Mouse (Mus musculus) MEL (cell line): ENCODE results near the gene Gm136. TPM values are rescaled to one million over a fixed set of nuclear protein-coding genes. Genes with fewer than 3 reads are reported as not detected.

Experiments
- DNase-seq: peaks from one replicate; pipeline ENCODE4 v3.0.0; 2011; ENCODE audit warnings: low read depth, low spot score
- H3K27ac ChIP-seq: 2 replicates; pipeline ENCODE4 v1.5.1; 2012; ENCODE audit warnings: low read depth, mild to moderate bottlenecking, control low read depth, low read length, moderate library complexity; ENCODE audit not compliant: control insufficient read depth
- H3K27me3 ChIP-seq, 2 experiments: fragments of 150-350 bp in 1 of 2; sonication (generic) in 1 of 2; 2 replicates each; pipeline ENCODE4 v1.6.1; 2012; ENCODE audit warnings: low read length in 2 of 2, mild to moderate bottlenecking in 2 of 2, improper control_type of control experiment in 1 of 2, moderate library complexity in 1 of 2; ENCODE audit not compliant: insufficient read depth in 2 of 2, control insufficient read depth in 1 of 2
- H3K36me3 ChIP-seq, 2 experiments: 2 replicates each; pipeline ENCODE4 v1.6.1; 2012 to 2014; ENCODE audit warnings: low read length in 2 of 2, improper control_type of control experiment in 1 of 2, inconsistent platforms in 1 of 2, mild to moderate bottlenecking in 1 of 2; ENCODE audit not compliant: insufficient read depth in 2 of 2, control insufficient read depth in 1 of 2
- H3K4me1 ChIP-seq, 2 experiments: fragments of 150-350 bp in 1 of 2; sonication (generic) in 1 of 2; 2 replicates each; pipeline ENCODE4 v1.6.1; 2012; ENCODE audit warnings: low read length in 2 of 2, improper control_type of control experiment in 1 of 2, mild to moderate bottlenecking in 1 of 2; ENCODE audit not compliant: insufficient read depth in 2 of 2, control insufficient read depth in 1 of 2
- H3K4me3 ChIP-seq, 2 experiments: fragments of 150-350 bp in 1 of 2; sonication (generic) in 1 of 2; 2 replicates each; pipeline ENCODE4 v1.5.1; 2012; ENCODE audit warnings: low read depth in 2 of 2, low read length in 2 of 2, mild to moderate bottlenecking in 2 of 2, moderate library complexity in 2 of 2, control low read depth in 1 of 2, improper control_type of control experiment in 1 of 2; ENCODE audit not compliant: control insufficient read depth in 1 of 2, insufficient read depth in 1 of 2
- H3K79me2 ChIP-seq: 2 replicates; pipeline ENCODE4 v1.6.1; 2012; ENCODE audit warnings: mild to moderate bottlenecking, low read length, moderate library complexity; ENCODE audit not compliant: control insufficient read depth, poor library complexity, insufficient read depth
- H3K9ac ChIP-seq: 2 replicates; pipeline ENCODE4 v1.6.1; 2012; ENCODE audit warnings: low read depth, mild to moderate bottlenecking, control low read depth, low read length, moderate library complexity; ENCODE audit not compliant: control insufficient read depth, poor library complexity, severe bottlenecking
- H3K9me3 ChIP-seq: fragments of 150-350 bp; sonication (generic); replicated peaks from 2 replicates; pipeline ENCODE4 v1.6.1; 2012; ENCODE audit warnings: mild to moderate bottlenecking, low read length, improper control_type of control experiment, moderate library complexity; ENCODE audit not compliant: insufficient read depth
- BHLHE40 ChIP-seq: IDR thresholded peaks from 2 replicates; pipeline ENCODE4 v1.6.1; 2012; ENCODE audit warnings: low read depth, mild to moderate bottlenecking, inconsistent platforms, low read length, improper control_type of control experiment, borderline replicate concordance
- CHD1 ChIP-seq: IDR thresholded peaks from 2 replicates; pipeline ENCODE4 v1.6.1; 2012; ENCODE audit warnings: low read depth, mild to moderate bottlenecking, inconsistent platforms, low read length, improper control_type of control experiment
- CTCF ChIP-seq, 3 experiments: IDR thresholded peaks in 2 of 3; conservative IDR thresholded peaks in 1 of 3; 2 replicates each; pipeline ENCODE4 v1.5.1; 2011 to 2012; ENCODE audit warnings: low read length in 3 of 3, low read depth in 2 of 3, mild to moderate bottlenecking in 2 of 3, improper control_type of control experiment in 1 of 3, inconsistent platforms in 1 of 3, mixed read lengths in 1 of 3, moderate library complexity in 1 of 3; ENCODE audit not compliant: control insufficient read depth in 1 of 3, insufficient read depth in 1 of 3, poor library complexity in 1 of 3, severe bottlenecking in 1 of 3
- E2F4 ChIP-seq: IDR thresholded peaks from 2 replicates; pipeline ENCODE4 v1.6.1; 2011; ENCODE audit warnings: low read depth, low read length, improper control_type of control experiment, borderline replicate concordance
- ELF1 ChIP-seq: IDR thresholded peaks from 2 replicates; pipeline ENCODE4 v1.6.1; 2014; ENCODE audit warnings: low read depth, mild to moderate bottlenecking, inconsistent platforms, low read length, improper control_type of control experiment, moderate library complexity
- EP300 ChIP-seq, 2 experiments: IDR thresholded peaks; 2 replicates each; pipeline ENCODE4 v1.6.1; 2011; ENCODE audit warnings: improper control_type of control experiment in 2 of 2, low read length in 2 of 2, low read depth in 1 of 2, mild to moderate bottlenecking in 1 of 2
- GATA1 ChIP-seq: IDR thresholded peaks from 2 replicates; pipeline ENCODE4 v1.6.1; 2011; ENCODE audit warnings: low read depth, low read length, improper control_type of control experiment
- JUND ChIP-seq: IDR thresholded peaks from 2 replicates; pipeline ENCODE4 v1.6.1; 2011; ENCODE audit warnings: low read depth, mild to moderate bottlenecking, improper control_type of control experiment, low read length
- KAT2A ChIP-seq: conservative IDR thresholded peaks from 2 replicates; pipeline ENCODE4 v1.6.1; 2012; ENCODE audit warnings: low read depth, low read length, improper control_type of control experiment, inconsistent platforms
- MAX ChIP-seq: IDR thresholded peaks from 2 replicates; pipeline ENCODE4 v1.6.1; 2011; ENCODE audit warnings: low read length, improper control_type of control experiment
- MXI1 ChIP-seq: IDR thresholded peaks from 2 replicates; pipeline ENCODE4 v1.6.1; 2011; ENCODE audit warnings: mild to moderate bottlenecking, low read depth, low read length, improper control_type of control experiment
- MYC ChIP-seq: IDR thresholded peaks from 2 replicates; pipeline ENCODE4 v1.6.1; 2011; ENCODE audit warnings: low read depth, mild to moderate bottlenecking, low read length, improper control_type of control experiment, moderate library complexity
- NELFE ChIP-seq: IDR thresholded peaks from 2 replicates; pipeline ENCODE4 v1.6.1; 2011; ENCODE audit warnings: low read depth, low read length, improper control_type of control experiment
- POLR2AphosphoS2 ChIP-seq: IDR thresholded peaks from 2 replicates; pipeline ENCODE4 v1.6.1; 2011; ENCODE audit warnings: low read length, improper control_type of control experiment
- POLR2AphosphoS5 ChIP-seq: IDR thresholded peaks from 2 replicates; pipeline ENCODE4 v1.6.1; 2012; ENCODE audit warnings: low read depth, borderline replicate concordance, mild to moderate bottlenecking, inconsistent platforms, low read length, moderate library complexity, mixed read lengths
- SMC3 ChIP-seq: IDR thresholded peaks from 2 replicates; pipeline ENCODE4 v1.6.1; 2011; ENCODE audit warnings: low read depth, low read length, improper control_type of control experiment
- USF1 ChIP-seq: IDR thresholded peaks from 2 replicates; pipeline ENCODE4 v1.6.1; 2014; ENCODE audit warnings: low read depth, mild to moderate bottlenecking, inconsistent platforms, low read length, improper control_type of control experiment, moderate library complexity
- USF2 ChIP-seq, 2 experiments: IDR thresholded peaks; 2 replicates each; pipeline ENCODE4 v1.6.1; 2011 to 2012; ENCODE audit warnings: improper control_type of control experiment in 2 of 2, low read length in 2 of 2, borderline replicate concordance in 1 of 2, inconsistent platforms in 1 of 2, low read depth in 1 of 2, mild to moderate bottlenecking in 1 of 2; ENCODE audit not compliant: insufficient read depth in 1 of 2
- ZC3H11A ChIP-seq: IDR thresholded peaks from 2 replicates; pipeline ENCODE4 v1.6.1; 2012; ENCODE audit warnings: low read depth, mild to moderate bottlenecking, inconsistent platforms, low read length, improper control_type of control experiment
- ZKSCAN1 ChIP-seq: IDR thresholded peaks from 2 replicates; pipeline ENCODE4 v1.6.1; 2012; ENCODE audit warnings: low read depth, mild to moderate bottlenecking, inconsistent platforms, low read length, improper control_type of control experiment, moderate library complexity
- ZNF384 ChIP-seq: IDR thresholded peaks from 2 replicates; pipeline ENCODE4 v1.6.1; 2012; ENCODE audit warnings: low read depth, mild to moderate bottlenecking, inconsistent platforms, low read length, improper control_type of control experiment
- polyA plus RNA-seq, 2 experiments: library from polyadenylated mRNA; stranded (reverse) in 1 of 2; unstranded in 1 of 2; fragments of >175 nt in 1 of 2; fragments of >200 nt in 1 of 2; gene quantifications; 2 replicates each; pipeline versions ENCODE4 v1.2.1 to v1.2.4; 2012; ENCODE audit warnings: low replicate concordance in 2 of 2, low read depth in 1 of 2; ENCODE audit not compliant: insufficient read length in 2 of 2, insufficient read depth in 1 of 2, missing spikeins in 1 of 2
- total RNA-seq: library from RNA; depleted of rRNA; stranded (reverse); fragments of 300-350 nt; gene quantifications from 2 replicates; pipeline ENCODE4 v1.2.3, GENCODE M21; 2012

The Gm136 gene
- total and polyA plus RNA-seq, 3 experiments, result not detected

DNA sequence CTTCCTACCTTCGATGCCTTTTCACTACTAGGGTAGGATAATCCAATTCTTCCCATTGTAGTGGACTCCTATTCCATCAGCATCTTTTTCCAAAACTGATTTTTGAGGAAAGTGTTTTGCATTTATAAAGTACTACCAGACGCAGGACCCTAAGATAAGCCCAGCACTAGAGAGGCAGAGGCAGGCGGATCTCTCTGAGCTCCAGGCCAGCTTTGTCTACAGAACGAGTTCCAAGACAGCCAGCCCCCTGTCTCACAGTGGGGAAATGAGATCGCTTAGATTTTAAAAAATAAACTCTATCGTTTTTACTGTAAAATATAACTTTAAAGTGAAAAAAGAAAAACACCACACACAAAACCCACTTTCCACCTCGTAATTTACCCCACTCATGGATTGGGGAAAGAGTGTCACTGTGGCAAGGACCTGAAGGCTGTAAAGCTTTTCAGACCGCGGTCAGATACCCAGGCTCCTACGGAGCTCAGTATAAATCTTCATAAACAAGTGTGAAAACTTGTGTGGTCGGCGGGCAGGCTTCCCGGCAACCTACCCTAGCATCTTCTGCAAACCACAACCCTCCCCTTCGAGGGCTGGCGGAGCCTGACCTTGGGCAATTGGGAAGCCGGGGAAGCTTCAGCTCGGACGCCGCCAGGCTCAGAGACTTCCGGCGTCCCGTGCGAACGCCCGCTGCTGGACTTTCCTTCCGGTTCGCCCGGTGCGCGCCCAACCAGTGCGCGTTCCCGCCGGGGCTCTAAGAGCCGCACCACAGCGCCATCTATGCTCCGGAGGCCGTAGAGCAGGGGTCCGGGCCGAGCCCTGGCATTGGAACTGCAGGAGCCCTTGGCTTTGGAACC is 21.8 kb upstream of the Gm136 start, which contains the start of gene Smim8 (continued):
- TF ChIP-seq MXI1 (no peak; the same call in 1 of the 2 replicates), KAT2A (no peak), POLR2AphosphoS5 (no peak), JUND (no peak)

DNA sequence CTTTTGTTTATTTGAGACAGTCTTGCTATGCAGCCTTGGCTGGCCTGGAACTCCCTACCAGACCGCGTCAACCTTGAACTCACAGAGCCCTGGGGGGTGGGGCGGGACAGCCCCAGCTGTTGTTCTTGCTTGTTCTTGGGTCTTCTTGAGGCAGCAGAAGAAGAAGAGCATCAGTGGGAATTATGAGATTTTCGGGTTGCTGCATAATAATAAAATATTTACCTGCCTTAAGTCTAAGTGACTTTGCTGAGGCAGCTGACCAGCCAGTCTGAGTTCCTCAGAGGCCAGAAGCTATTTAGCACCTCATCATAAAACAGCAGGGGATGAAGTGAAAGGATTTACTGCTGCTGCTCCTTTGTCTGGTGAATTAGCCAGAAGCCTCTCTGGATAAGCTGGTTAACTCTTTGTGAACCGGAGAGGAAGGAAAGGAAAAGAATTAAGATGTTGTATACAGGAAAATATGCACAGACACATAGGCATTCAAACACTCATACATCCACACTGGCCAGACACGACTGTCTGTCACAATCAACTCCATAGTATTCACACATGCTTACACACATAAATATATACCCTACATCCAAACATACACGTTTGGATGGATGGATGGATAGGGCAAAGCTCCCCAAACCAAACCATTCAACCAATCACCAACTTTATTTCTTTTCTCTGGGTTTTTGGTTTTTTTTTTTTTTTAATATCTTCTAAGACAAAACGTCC is 15.7 kb upstream of the Gm136 start:
- TF ChIP-seq NELFE, result no peak
- TF ChIP-seq POLR2AphosphoS2, result no peak
- TF ChIP-seq ZNF384, result no peak
- no peak for TF ChIP-seq USF1
- TF ChIP-seq JUND, result no peak
- no peak for TF ChIP-seq MAX
- TF ChIP-seq ZC3H11A, result no peak
- TF ChIP-seq EP300 (IDR thresholded peaks at IDR 0.05; ENCODE audit: low read depth in 1 of 2, low read length in 2 of 2), result no peak
- no peak for TF ChIP-seq CHD1
- TF ChIP-seq ELF1, result no peak
- no peak for TF ChIP-seq CTCF (IDR thresholded peaks at IDR 0.05 in 2 of 3, conservative IDR thresholded peaks at IDR 0.05 in 1 of 3; ENCODE audit: control insufficient read depth in 1 of 3, insufficient read depth in 1 of 3, low read depth in 2 of 3, low read length in 3 of 3, poor library complexity in 1 of 3, severe bottlenecking in 1 of 3)
- TF ChIP-seq BHLHE40, result no peak
- TF ChIP-seq ZKSCAN1, result no peak
- no peak for TF ChIP-seq SMC3
- TF ChIP-seq USF2 (IDR thresholded peaks at IDR 0.05; ENCODE audit: borderline replicate concordance in 1 of 2, insufficient read depth in 1 of 2, low read depth in 1 of 2, low read length in 2 of 2), result no peak
- TF ChIP-seq MXI1, result no peak
- TF ChIP-seq GATA1, result no peak
- no peak for TF ChIP-seq MYC
- TF ChIP-seq E2F4, result no peak
- TF ChIP-seq, all 39 proteins: peak for 0
- Histone ChIP-seq H3K9me3 (no peaks in the 10 kb centered on the region), H3K27ac (no peak overlapping the region), H3K4me3 (no peak overlapping the region), H3K27me3 (no peaks in the 10 kb centered on the region), H3K4me1 (peaks cover 0 to 2% of the 10 kb centered on the region in 2 experiments; a peak in 1 of 4 replicates), H3K36me3 (no peaks in the 10 kb centered on the region), H3K79me2 (no peaks in the 10 kb centered on the region), H3K9ac (no peak overlapping the region)
- no peak for DNase-seq
